Comparison of ENCODE assay signal across 23 mouse cellular contexts in genomic region chr8:80290311-80290710, GRCm38 (mm10).
"Had no signal": no experiment of that assay in that cellular context is flagged by ENCODE, and none has a peak within 500 bp of the region (broad histone marks: within the 10 kb centered on the region; RNA-seq: fewer than 3 reads in every experiment).

No protein-coding gene starts in this region.

- ATAC-seq: inflammation-experienced regulatory T-cells, adult 6 months; intestine, embryonic 16.5 days; liver, postnatal 0 days; midbrain, embryonic 15.5 days had no signal

- H3K27ac ChIP-seq: kidney, postnatal 0 days; layer of hippocampus, adult 2 months; limb, embryonic 10.5 days; limb, embryonic 13.5 days; liver, embryonic 14.5 days; midbrain, embryonic 12.5 days; midbrain, embryonic 15.5 days; neural tube, embryonic 12.5 days; neural tube, embryonic 15.5 days; stomach, postnatal 0 days had no signal

- H3K4me1 ChIP-seq: midbrain, embryonic 12.5 days; midbrain, embryonic 15.5 days; neural tube, embryonic 12.5 days; neural tube, embryonic 15.5 days had no signal

- H3K4me3 ChIP-seq: layer of hippocampus, adult 2 months; limb, embryonic 10.5 days; limb, embryonic 13.5 days; midbrain, embryonic 12.5 days; midbrain, embryonic 15.5 days; neural tube, embryonic 12.5 days; neural tube, embryonic 15.5 days had no signal

- H3K4me2 ChIP-seq: limb, embryonic 13.5 days; midbrain, embryonic 12.5 days; midbrain, embryonic 15.5 days; neural tube, embryonic 12.5 days; neural tube, embryonic 15.5 days had no signal

- H3K36me3 ChIP-seq: limb, embryonic 10.5 days; limb, embryonic 13.5 days; midbrain, embryonic 12.5 days; midbrain, embryonic 15.5 days; neural tube, embryonic 12.5 days; neural tube, embryonic 15.5 days had no signal

- H3K9ac ChIP-seq: limb, embryonic 13.5 days; liver, embryonic 14.5 days; liver, postnatal 0 days; midbrain, embryonic 12.5 days; midbrain, embryonic 15.5 days; neural tube, embryonic 12.5 days; neural tube, embryonic 15.5 days had no signal

- DNase-seq: kidney, adult 18-20 months; kidney, postnatal 25 days; layer of hippocampus, adult 9-11 months; liver; liver, postnatal 0 days; right cerebral cortex, adult 18-20 months; right cerebral cortex, postnatal 14 days; right cerebral cortex, postnatal 4 days; thymus, adult 2 months; thymus, postnatal 14 days; thymus, postnatal 4 days had no signal

- H3K27me3 ChIP-seq: limb, embryonic 13.5 days; midbrain, embryonic 12.5 days; midbrain, embryonic 15.5 days; neural tube, embryonic 12.5 days; neural tube, embryonic 15.5 days had no signal

- H3K9me3 ChIP-seq: limb, embryonic 10.5 days; limb, embryonic 13.5 days; midbrain, embryonic 12.5 days; midbrain, embryonic 15.5 days; neural tube, embryonic 12.5 days; neural tube, embryonic 15.5 days had no signal
